Comparison of ENCODE assay signal across 8 mouse cellular contexts in genomic region chr10:123263876-123264309, GRCm38 (mm10). TPM values are rescaled to one million over a fixed set of nuclear protein-coding genes. Genes with fewer than 3 reads are reported as not detected.
DNase-seq lines count a peak whose midpoint lies in the region; ATAC-seq and TF ChIP-seq lines count a peak whose summit lies in the region.

TSS of gene Fam19a2 (plus strand) at chr10:123263996.

- H3K4me3 ChIP-seq in midbrain, embryonic 10.5 days = peak within 1 kb of the TSS; percentile 68
- peak within 1 kb of the TSS; percentile 36 for H3K4me3 ChIP-seq in small intestine, adult 2 months (ENCODE audit: low read depth, low read length)

- peaks cover 35% of the 10 kb centered on the region for H3K27me3 ChIP-seq in midbrain, embryonic 10.5 days (ENCODE audit: low read depth, poor library complexity, severe bottlenecking)
- peaks cover 26% of the 10 kb centered on the region for H3K27me3 ChIP-seq in small intestine, adult 2 months (ENCODE audit: control insufficient read depth, insufficient read depth, low read length)

- TF ChIP-seq POLR2A in small intestine, adult 2 months (IDR thresholded peaks at IDR 0.05; ENCODE audit: low read depth, low read length) = no peak

- peak; percentile 76 for DNase-seq in heart, adult 11 months
- no peak for DNase-seq in heart, postnatal 25 days (ENCODE audit: low spot score)
- DNase-seq in cerebellum, postnatal 14 days = peak; percentile 69 to 74
- DNase-seq in frontal cortex, postnatal 10 days (ENCODE audit: low spot score in 2 of 2) = peak; percentile 30 to 50
- peak; percentile 60 to 69 for DNase-seq in left cerebral cortex, postnatal 36 days (ENCODE audit: low spot score in 2 of 2)
- peak; percentile 66 for DNase-seq in midbrain, embryonic 10.5 days (ENCODE audit: low spot score)

- peak; percentile 70 for ATAC-seq in inflammation-experienced regulatory T-cells, adult 6 months

- peaks cover 24% of the 10 kb centered on the region for H3K4me1 ChIP-seq in midbrain, embryonic 10.5 days
- H3K4me1 ChIP-seq in small intestine, adult 2 months (ENCODE audit: control insufficient read depth, insufficient read depth, insufficient read length, low read length) = peaks cover 11% of the 10 kb centered on the region

- intact Hi-C loops in heart, postnatal 25 days (cut with DNase I) = no loop called here
- intact Hi-C loops in left cerebral cortex, postnatal 36 days (cut with DNase I) = no loop called here

- peak within 1 kb of the TSS; percentile 64; the same call in 1 of the 2 replicates for H3K27ac ChIP-seq in midbrain, embryonic 10.5 days (replicated peaks)
- no peak within 1 kb of the TSS for H3K27ac ChIP-seq in small intestine, adult 2 months (ENCODE audit: insufficient read depth, low read depth, low read length)

- no peaks in the 10 kb centered on the region for H3K9me3 ChIP-seq in midbrain, embryonic 10.5 days (replicated peaks)

- no peaks in the 10 kb centered on the region for H3K36me3 ChIP-seq in midbrain, embryonic 10.5 days
- no peaks in the 10 kb centered on the region for H3K36me3 ChIP-seq in small intestine, adult 2 months (ENCODE audit: control insufficient read depth, insufficient read depth, low read length)

- WGBS in midbrain, embryonic 10.5 days = 1% methylated on average over 12 of the region's 12 CpGs
- 3% methylated on average over 12 of the region's 12 CpGs for WGBS in small intestine, adult 2 months

- TF ChIP-seq CTCF in small intestine, adult 2 months (IDR thresholded peaks at IDR 0.05; ENCODE audit: extremely low read depth, insufficient read length, insufficient replicate concordance, low read depth, low read length) = peak; percentile 46; the same call in 1 of the 2 replicates

RNA-seq across cellular contexts. Expression of gene Fam19a2, which starts in this region (rescaled TPM):
- under 1 TPM; 0.06 to 0.13 TPM for total RNA-seq in heart, postnatal 25 days (2021)
- not detected for polyA plus RNA-seq in inflammation-experienced regulatory T-cells, adult 6 months (2017; shearing (Covaris generic))
- 10 to 100 TPM; 66.6 to 74.9 TPM for total RNA-seq in left cerebral cortex, postnatal 36 days (2021)
- polyA plus RNA-seq in midbrain, embryonic 10.5 days (2016; fragmentation: Nextera tagmentation; extraction: Ambion mirVana) = 1.6 and 2.5 TPM in 2 replicates
- polyA plus RNA-seq in small intestine, adult 2 months (2012; rRNA removed) = 0.04 TPM in 1 of 2 replicates, not detected in the other

Comparison
In these comparisons a context has a peak if more than half of its experiments do, and no peak if none do; other contexts are left out.
1. RNA of gene Fam19a2 (total RNA-seq): 66.6 to 74.9 TPM in left cerebral cortex, postnatal 36 days; 0.06 to 0.13 TPM in heart, postnatal 25 days; every median in the first group is over 10 times any median in the second.
2. Peak in ATAC-seq in inflammation-experienced regulatory T-cells, adult 6 months; RNA of the gene not detected or under 1 TPM.